Mouse (Mus musculus) telencephalon, adult 2 months (tissue): Measurements from ENCODE around the gene Lrpprc.
"Not testable (repeated sequence)": the region's sequence is repeated elsewhere in the genome, so short reads cannot be mapped to it uniquely, and the experiment has no call there.

Source experiments
- DNase-seq: peaks from one replicate; pipeline ENCODE4 v3.0.0-alpha.2; 2011; ENCODE audit warnings: low read depth, low spot score

Lrpprc gene

DNA sequence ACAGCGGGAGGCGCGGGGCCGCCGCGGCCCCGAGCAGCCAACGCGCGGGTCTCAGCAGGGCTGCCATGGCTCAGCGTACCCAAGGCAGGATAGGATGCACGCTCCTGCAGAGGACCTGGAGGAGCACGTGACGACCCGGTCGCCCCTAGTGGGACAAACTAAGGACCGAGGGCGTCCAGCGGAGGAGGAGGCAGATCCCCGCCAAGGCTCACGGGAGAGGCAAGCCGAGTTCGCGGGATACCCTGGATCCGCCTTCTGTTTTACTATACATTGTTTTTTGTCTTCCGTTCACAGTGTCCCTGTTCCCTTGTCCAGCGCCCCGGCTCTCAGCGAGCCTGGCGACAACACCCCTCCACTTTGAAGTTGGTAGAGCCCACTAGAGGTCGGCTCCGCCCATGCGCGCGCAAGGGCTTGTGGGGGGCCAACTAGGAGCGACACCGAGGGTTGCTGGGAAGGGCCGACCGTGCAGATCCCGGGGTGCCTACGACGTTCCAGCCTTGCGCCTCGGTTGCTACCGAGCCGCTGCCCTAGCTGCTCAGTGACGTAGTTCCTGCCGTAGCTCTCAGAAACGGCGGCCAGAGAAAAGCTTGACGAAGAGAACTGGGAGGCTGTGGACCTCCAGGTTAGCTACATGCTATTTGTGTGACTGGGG is at the start of gene Lrpprc:
TSS of gene Lrpprc (minus strand) at position 343 of the 652 bp plus-strand sequence.
- peak; percentile 95 for DNase-seq

DNA sequence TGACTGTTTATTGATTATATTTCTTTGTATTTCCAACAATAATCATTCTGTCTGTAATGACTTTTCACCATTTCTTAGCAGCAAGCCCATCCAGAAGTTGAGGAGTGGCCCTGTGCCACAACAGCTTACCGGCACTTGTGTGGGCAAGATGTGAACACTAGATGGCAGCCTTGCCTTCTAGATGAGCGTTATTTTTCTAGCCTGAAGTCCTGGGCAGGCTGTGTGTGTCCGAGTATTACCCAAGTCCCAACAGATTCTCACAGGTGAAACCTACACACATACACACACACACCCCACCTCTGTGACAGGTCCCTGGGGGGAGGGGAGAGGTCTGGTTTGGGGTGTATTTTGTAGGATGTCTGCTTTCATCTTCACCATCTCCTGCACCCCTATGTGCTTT is 47.2 kb upstream of the Lrpprc start:
- peak; percentile 47 for DNase-seq

DNA sequence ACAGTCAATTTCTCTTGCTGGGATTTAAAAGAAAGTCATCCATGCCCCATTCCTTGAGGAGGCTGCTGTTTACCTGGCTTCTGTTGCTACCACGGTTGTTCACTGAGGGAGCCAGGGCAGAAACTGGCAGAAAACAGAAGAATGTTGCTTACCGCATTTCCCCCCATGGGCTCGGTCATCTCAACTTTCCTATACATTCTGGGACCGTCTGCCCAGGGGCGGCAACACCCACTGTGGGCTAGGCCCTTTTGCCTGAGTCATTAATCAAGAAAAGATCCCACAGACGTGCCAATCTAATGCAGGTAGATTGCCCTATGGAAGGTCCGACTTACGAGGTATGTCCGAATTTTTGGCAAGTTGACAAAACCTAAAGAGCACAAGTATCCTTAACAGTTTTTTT is 44.7 kb upstream of the Lrpprc start:
- no peak for DNase-seq

DNA sequence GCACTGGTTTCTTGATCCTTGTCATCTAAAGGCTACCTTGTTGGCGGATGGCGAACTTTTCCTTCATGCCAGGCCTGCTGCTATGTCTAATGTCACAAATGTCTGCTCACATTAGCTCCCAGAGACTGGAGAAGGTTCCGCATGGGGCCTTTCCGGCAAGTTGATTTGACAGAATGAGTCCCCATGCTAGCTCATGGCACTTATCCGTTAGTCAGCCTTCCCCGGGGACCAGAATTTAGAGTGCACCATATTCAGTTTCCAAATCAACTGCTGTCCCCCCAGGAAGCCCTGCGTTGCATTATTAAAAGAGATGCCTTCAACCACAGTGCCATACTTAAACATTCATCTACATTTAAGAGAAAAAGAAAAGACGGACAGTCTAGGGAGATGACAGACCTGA is 41.8 kb upstream of the Lrpprc start:
- DNase-seq: no peak

DNA sequence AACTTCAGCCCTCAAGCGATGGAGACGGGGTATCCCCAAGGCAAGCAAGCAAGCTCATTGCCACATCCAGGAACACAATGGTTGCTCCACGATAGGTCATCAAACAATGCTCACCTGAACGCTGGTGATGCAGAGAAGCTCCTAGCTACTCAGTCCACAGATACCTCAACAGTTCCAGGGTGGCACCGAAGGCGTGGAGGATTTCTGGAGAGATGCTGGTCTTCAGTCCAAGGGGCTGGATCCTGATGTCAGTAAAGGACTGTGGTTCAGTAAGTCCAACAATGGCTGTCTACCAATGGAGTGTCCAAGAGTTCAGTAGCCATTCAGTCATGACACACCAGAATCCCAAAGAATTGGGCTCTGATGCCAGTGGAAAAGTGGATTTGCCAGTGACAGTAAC is 37.7 kb upstream of the Lrpprc start:
- no peak for DNase-seq

DNA sequence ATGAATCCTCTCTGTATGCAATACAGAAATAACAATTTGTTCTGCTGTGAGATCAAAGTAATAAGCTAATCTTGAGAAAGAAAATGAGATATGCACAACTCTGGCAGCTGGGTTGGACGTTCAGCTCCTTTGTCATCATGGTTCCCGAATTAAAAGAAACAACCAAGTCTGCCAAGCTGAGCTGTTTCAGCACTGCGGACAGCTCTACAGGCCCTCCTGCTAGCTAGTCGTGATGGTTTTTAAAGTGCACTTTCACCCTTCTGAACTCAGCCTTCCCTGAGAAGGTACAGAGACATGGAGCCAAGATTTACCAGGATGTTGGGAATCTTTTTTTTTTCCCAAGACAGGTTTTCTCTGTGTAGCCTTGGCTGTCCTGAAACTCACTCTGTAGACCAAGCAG is 30.0 kb upstream of the Lrpprc start:
- DNase-seq: no peak

DNA sequence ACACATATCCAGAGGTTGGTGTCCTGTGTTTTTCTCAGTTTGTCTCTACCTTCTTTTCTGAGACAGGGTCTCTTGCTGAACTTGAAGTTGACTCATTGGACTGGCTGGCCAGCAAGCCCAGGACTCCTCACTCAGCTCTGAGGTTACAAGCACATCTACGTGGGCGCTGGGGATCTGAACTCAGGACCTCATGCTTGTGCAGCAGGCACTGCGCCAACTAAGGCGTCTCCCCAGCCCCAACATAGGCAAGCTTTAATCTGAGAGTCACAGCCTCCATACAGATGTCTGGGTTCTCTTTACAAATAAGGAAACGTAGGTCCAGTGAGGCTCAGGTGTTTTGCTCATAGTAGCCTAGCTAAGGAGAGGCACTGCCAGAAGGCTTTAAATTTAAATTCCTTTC is 27.8 kb upstream of the Lrpprc start:
- no peak for DNase-seq

DNA sequence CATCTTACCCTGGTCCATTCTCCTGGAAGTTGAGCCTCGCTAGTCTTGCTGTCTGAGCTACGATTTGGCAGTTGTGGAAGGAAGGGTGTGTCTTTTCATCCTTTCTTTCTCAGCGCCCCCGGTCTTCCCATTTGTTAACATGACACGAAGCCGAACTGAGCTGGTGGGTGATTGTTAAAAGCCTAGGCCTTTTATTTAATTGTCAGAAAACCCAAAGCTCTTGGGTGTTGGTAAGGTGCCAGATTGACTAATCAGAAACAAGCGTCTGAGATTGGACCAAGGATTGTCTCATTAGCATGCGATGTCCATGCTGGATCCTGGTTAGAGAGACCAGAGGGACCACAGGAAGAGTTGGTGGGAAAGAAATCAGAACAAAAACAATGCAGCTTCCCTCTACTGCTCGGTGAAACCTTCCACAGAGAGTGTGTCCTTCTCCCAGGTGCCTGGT is 25.4 kb upstream of the Lrpprc start:
- DNase-seq: no peak

DNA sequence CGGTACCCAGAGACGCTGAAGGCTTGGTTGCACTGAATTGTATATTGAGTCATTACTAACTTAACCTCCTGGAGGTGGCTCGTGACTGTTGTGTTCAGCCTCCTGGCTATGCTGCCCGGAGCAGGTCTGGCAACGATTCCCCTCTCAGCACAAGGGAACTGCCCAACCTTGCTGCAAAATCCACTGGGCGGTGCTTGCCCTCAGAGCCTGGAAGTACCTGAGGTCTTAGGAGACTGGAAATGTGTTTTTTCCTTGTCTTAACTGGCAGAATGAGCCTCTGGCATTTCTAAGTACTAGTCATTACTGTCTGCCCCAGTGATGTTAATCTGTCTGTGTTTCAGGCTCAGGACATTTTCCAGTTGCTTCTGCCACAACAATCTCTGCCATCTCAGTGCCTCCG is 24.3 kb upstream of the Lrpprc start:
- no peak for DNase-seq

DNA sequence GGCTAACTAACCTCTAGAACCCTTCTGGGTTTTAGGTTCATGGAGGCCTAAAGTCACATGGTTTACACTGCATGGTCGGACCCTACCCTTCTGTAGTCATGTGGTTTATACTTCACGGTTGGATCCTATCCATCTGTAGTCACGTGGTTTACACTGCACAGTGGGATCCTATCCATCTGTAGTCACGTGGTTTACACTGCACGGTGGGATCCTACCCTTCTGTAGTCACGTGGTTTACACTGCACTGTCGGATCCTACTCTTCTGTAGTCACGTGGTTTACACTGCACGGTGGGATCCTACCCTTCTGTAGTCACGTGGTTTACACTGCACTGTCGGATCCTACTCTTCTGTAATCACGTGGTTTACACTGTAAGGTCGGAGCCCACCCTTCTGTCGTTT is 23.6 kb upstream of the Lrpprc start:
- DNase-seq: not testable (repeated sequence)

DNA sequence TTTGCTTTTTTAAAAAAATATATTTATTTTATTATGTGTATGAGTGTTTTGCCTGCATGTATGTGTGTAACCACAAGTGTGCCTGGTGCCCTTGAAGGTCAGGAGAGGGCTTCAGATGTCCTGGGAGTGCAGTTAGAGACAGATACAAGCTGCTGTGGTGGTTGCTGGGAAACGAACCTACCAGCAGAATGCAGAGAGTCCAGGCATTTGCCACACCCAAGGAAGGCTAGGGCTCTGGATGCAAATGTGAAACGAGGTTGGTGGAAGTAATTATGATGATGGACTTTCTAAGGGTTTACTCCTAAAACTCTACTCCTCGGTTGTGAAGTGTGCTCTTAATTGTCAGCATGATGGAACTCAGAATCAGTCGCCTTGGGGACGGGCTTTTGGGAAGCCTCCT is 1.4 kb upstream of the Lrpprc start:
- no peak for DNase-seq

DNA sequence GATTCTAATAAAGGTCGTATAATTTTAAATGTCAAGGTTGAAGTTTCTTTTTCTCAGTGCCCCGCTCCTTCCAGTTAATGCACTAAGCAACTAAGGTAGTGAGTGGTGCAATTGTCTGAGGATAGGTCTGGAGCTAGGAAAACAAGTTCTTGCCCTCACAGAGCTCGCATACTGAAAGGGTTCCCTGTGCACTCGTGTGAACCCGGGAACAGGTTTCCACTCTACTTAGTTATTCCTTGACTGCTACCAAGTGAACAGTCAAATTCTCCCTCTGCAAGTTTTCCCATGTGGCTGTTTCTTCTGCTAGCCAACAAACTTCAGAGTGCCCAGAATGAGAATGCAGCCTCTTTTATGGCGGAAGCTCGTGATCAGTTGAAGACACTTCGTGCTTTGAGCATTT is 567 bp upstream of the Lrpprc start:
- DNase-seq: no peak

DNA sequence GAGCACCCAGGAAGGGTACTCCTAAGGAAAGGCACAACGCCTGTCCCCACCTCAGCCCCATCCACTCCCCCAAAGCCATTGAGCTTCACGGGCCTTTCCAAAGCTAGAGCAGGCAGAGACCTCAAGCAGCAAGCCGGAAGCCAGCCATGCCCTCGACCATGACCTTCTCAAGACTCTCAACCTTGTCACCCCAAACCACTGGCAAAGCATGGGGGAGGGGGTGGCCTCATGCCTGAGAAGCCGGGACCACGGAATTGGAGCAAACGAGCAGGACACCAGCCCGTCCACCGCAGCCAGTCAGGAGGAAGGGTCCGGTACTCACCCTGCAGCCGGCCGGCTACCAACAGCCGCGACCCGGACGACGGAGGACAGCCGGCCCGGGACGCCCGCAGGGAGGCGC is 546 bp downstream of the Lrpprc start:
- no peak for DNase-seq

DNA sequence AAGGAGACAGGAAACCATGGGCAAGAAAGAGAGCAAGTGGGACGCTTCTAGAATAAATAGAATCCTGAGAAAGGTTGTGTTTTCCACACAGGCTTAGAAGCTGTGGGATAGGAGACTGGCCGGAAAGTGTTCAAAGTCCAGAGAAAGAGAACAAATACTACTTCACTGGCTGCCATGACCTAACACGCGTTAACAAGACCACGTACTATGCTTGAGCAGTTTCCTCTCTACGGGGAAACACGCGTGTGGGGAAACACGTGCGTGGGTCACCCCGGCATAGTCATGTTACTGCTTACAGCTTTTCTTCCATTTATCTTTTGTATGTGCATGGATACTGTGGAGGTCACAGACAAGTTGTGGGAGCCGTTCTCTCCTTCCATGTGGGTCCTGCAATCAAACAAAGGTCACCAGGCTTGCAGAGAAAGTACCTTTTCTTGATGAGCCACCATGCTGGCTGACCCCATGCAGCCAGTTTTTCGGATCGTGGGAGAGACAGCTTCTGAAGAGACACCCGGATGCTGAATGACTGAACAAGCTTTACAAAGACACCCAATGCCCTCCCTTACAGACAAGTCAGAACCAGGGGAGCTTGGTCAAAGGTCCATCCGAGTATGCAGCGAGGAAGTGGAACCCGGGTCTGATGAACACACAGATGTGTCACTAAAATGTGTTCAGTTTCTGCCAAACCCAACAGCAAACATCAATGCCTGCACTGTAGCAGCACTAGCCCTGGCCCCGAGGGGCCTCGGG is 2.0 kb downstream of the Lrpprc start:
- DNase-seq: no peak

DNA sequence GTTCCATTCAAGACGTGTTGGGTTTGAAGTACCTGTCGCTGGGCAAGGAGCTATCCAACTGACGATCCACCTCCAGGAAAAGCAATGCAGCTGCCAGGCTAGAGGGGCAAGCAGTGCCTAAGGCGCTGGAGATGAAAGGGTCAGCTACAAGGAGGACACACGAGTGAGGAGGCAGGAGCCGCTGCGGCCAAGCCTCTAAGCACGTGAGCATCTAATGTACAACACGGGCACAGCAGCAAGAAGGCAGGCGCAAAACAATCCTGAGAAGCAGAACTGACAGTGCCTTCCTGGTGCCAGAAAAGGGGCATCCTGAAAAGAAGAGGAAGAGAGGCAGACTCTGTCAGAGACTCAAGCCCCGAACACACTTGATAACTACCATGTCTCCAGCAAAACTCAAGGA is 3.1 kb downstream of the Lrpprc start:
- no peak for DNase-seq

DNA sequence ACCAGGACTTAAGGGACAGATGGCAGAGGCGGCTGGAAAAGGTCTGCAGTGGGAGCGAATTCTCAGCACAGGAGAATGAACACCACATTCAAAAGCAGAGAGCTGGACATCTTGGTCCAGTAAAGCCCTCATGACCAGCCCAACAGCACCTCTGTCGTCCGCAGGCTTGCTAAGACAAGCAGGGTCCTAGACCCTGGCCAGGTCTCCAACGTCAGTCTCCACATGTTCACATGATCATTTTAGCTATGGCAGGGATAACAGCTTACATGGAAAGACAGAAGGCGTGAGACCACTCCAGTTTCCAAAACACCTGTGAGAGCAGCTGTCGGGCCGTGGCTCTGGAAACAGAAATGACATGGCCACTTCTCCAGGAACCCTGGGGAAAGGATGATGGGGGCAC is 3.7 kb downstream of the Lrpprc start:
- no peak for DNase-seq

DNA sequence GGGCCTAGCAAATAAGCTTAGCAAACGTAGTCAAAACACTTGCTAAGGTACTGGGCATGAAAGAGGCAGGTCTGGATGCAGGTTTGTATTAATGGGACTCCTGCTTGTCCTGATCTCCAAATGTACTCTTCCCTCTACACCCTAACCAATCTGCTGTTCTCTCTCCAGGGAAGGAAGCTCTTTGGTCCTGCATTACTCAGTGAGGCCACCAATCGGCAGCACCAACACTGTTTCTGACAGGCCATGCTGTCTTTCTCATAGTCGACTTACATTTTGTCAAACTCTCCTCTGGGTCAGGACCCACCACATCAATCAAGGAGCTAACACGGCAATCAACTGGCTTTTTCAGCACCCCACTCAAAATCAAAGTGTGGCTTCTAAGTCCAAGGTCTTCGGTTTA is 5.4 kb downstream of the Lrpprc start:
- DNase-seq: no peak

DNA sequence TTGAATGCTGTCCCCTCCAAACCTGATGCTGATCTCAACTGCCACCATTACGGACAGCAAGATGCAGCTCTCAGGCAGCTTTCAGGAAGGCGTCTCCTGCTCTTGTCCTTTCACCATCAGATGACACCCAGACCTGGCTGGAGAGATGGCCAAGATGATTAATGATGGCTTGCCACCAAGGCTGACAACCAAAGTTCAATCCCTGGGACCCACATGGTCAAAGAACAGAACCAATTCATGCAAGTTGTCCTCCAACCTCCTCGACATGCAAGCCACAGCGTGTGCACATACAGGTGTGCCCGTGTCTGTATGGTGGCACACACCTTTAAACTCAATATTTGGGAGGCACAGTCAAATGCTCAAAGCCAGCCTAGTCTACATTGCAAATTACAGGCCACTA is 7.1 kb downstream of the Lrpprc start:
- no peak for DNase-seq

DNA sequence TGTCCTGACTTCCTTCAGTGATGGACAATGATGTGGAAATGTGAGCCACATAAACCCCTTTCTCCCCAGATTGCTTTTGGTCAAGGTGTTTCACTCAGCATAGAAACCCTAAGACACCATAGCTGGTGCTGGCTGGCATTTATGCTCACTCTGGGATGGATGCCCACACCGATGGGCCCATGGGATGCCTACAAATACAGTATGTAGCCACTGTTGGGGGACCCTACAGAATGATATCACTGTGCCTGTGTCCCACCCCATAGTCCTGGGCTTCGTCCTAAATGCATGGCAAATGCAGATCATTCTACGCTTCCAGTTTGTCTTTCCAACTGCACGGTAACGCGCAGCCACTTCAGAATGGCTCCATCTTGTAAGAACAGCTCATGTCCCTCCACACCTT is 10.3 kb downstream of the Lrpprc start:
- no peak for DNase-seq

DNA sequence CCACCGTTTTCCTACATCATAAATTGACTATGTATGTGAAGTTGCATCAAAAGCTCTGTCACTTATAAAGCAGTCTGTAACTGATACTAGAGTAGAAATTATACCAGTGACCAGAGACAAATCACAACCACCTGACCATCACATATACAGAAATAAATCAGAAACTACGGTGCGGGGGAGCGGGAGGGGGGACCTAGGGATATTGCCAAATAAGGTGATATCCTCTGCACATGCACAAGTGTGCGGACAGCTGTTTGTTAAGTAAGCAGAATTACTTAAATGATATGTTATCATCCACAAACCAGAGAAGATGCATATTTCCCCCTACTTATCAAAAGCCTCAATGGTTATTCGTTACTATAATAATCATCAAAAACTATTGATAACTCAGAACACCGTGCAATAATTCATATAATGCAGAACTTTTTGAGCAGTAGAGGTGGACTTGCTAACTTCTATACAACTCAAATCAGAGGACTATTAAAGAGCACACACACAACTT is 12.1 kb downstream of the Lrpprc start:
- DNase-seq: no peak

DNA sequence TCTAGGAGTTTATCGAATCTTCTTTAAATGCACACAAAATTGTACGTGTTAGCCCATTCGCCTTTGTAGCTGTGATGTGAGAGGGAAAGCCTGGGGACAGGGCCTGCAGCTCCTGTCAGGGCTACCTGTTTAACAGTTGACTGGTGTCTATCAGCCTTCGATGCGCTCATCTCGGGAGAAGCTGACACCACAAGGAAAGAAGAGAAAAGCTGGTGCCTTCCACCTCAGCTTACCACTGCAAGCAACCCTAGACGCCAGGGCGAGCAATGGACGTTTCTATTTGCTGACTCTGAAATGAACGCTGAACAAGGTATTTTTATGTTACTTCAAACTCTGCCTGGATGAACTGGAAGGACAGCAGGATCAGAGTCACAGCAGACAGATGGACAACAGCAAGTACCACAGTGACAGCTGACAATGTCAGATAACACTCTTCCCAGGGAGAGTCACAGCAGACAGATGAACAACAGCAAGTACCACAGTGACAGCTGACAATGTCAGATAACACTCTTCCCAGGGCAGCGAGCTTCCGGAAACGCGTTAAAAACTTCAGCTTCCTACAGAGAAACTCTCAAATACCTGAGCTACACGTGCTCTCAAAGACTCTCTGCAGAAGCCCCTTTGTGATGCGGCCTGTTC is 14.1 kb downstream of the Lrpprc start:
- DNase-seq: no peak

DNA sequence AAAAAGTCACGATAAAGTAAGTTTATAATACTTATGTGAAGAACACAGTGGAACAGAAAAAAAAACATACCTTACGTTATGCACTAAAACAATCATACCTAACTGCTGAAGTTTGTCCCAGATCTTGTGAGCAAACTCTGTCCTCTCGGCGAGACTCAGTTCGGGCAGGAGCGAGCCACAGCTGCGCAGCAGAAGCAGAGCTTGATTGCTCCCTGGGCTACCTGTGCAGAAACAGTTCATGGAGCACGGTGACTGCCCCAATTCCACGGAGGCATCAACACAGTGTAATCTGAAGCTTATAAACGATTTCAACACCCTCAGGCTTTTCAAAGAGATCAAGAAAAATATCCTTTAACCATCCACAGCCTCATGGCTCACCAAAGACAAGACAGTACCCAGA is 15.3 kb downstream of the Lrpprc start:
- no peak for DNase-seq

DNA sequence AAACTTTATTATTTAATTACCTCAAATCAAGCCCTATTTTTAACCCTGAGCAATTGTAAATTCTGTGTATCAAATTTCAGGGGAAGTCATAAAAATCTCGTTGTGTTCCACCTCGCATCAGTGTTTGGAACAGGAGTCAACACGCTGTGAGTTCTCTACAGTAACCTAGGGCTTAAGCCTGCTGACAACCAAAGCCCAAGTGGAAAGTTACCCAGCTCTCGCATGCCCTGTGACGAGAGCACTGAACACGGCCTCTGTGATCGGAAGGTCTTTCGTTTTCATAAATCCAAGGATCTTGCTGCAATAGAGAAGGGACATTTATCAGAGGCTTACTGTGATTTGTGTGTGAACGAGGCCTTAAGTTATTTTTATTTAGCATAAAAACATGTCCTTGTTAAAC is 18.7 kb downstream of the Lrpprc start:
- DNase-seq: no peak
